Mouse (Mus musculus): ENCODE measurements around the gene Fam193a. TPM values are rescaled to one million over a fixed set of nuclear protein-coding genes. Genes with fewer than 3 reads are reported as not detected.

The Fam193a gene
- polyA plus RNA-seq, 1 experiment from 2014 or later = 17.8 TPM

DNA sequence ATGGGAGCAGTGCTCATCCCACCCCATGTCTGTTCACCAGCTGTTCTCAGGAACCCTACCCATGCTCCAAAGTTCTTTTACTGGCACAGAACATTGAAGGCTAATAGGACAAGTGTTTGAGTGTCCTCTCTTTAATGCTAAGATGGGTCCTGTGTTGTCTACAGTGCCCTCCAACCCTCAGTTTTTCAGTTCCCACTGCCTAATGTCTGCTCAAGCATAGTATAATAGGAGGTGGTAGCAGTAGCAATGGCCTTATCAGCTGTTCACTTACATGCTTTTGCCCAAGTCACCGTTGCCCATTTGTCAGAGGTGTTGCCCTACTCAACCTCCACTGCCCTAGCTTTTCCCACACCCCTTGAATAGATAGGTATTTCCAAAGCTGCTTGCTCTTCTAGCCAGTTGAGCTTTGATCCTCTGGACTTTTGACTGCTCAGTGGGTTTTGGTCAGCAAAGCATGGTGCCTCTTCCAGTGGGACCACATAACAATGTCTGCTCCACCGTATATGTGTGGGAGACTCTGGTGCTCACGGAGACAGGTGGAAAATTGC, 17.6 kb upstream of the Fam193a start:
- H3K36me3 ChIP-seq = peaks cover 84% of the 10 kb centered on the region
- H3K4me2 ChIP-seq (replicated peaks) = no peak overlapping the region
- no peaks in the 10 kb centered on the region for H3K4me1 ChIP-seq
- no peak for ATAC-seq (ENCODE audit: low FRiP score)
- H3K9me3 ChIP-seq (replicated peaks) = no peaks in the 10 kb centered on the region
- H3K4me3 ChIP-seq = no peak overlapping the region
- H3K27ac ChIP-seq = no peak overlapping the region
- H3K9ac ChIP-seq = no peak overlapping the region
- WGBS = 95% methylated on average over 3 of the region's 3 CpGs
- no peaks in the 10 kb centered on the region for H3K27me3 ChIP-seq

GRCm38 (mm10) chr5:34360261-34360660, 9.5 kb upstream of the Fam193a start:
- H3K4me2 ChIP-seq (replicated peaks) = no peak overlapping the region
- no peaks in the 10 kb centered on the region for H3K4me1 ChIP-seq
- H3K9ac ChIP-seq = no peak overlapping the region
- H3K4me3 ChIP-seq = no peak overlapping the region
- H3K27me3 ChIP-seq = no peaks in the 10 kb centered on the region
- H3K27ac ChIP-seq = no peak overlapping the region
- H3K9me3 ChIP-seq (replicated peaks) = no peaks in the 10 kb centered on the region
- ATAC-seq (ENCODE audit: low FRiP score) = no peak
- peaks cover 30% of the 10 kb centered on the region for H3K36me3 ChIP-seq
- WGBS = 91% methylated on average over 3 of the region's 3 CpGs

- H3K4me2 ChIP-seq (replicated peaks) = no peak overlapping the region
- ATAC-seq (ENCODE audit: low FRiP score) = no peak
- peaks cover 16% of the 10 kb centered on the region for H3K36me3 ChIP-seq
These were observed 6.6 kb upstream of the Fam193a start for GRCm38 (mm10) chr5:34363115-34363514.

DNA sequence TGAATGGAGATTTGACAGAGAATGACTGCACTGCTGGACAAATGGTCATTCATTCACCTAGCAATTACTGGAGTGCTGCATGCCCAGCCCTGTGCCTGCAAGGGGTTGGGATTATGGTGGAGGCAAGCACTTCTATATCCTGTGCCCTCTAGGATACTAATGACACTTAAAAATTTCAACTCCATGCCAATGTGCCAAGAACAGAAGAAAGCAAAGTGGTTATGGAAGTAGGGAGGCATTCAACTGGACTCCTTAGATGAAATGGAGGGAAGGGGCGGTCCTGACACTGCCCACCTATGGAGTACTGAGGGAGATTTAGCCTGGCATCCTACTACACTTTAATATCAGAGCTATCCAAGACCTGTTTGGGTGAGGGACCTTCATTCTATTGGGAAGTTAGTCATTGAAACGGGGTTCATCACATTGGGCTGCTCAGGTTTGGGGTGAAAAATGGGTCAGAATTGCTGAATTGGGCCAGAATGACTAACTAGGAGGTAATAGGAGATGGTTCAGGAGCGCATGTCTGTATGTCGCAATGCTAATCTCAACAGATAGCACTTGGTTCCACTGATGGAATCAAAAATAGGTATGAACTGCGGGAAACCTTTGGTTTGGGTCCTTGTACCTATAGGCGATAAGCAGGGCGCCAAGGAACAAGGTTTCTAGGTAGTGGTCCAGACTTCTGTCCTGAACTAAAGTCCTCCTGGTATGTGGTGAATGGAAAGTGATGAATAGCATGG, 1.0 kb upstream of the Fam193a start:
- no peak for ATAC-seq (ENCODE audit: low FRiP score)
- H3K4me1 ChIP-seq = peaks cover 22% of the 10 kb centered on the region
- H3K4me3 ChIP-seq = peak overlapping the region; percentile 96
- H3K4me2 ChIP-seq (replicated peaks) = peak overlapping the region; percentile 61
- peak overlapping the region; percentile 85 for H3K27ac ChIP-seq
- WGBS = 69% methylated on average over 7 of the region's 7 CpGs
- peak overlapping the region; percentile 67 for H3K9ac ChIP-seq
- no peaks in the 10 kb centered on the region for H3K27me3 ChIP-seq
- H3K36me3 ChIP-seq = no peaks in the 10 kb centered on the region
- H3K9me3 ChIP-seq (replicated peaks) = no peaks in the 10 kb centered on the region

More at GRCm38 (mm10) chr5:34363115-34363514, 6.6 kb upstream of the Fam193a start:
- Histone ChIP-seq H3K4me1 (no peaks in the 10 kb centered on the region), H3K27ac (no peak overlapping the region), H3K9ac (no peak overlapping the region), H3K9me3 (replicated peaks) (no peaks in the 10 kb centered on the region), H3K4me3 (no peak overlapping the region), H3K27me3 (no peaks in the 10 kb centered on the region)

DNA sequence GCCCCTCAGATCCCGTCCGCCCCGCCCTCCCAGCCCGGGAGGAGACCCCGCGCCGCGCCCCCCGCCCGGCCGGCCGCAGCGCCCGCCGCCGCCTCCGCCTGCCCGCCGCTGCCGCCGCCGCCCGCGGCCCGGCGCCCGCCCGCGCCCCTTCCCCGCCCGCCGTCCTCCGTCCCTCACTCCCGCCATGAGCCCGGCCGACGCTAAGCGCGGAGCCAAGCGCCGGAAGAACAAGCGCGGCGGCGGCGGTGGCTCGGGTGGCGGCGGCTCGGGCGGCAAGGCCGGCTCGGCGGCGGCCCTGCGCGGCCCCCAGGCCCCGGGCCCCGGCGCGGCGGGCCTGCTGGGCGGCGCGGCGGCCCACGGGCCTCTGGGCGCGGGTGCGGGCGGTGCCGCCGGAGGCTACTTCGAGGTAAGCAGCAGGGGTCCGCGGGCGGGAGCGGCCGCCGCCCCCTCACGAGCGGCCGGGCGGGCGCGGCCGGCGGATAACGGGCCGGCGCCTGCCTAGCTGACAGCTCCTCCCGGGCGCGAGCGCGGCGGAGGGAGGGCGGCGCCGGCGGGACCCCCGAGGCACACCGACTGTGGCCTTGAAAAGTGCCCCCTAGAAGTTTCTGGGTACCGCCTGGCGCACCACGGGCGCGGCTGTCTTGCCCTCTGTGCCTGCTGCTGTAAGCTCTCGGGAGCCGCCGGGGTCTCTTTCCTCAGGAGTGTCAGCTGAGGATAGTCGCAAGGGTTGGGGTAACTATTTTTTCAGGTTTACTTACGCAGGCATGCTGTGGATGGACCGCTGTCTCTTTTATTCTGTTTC, 490 bp downstream of the Fam193a start:
- Histone ChIP-seq H3K9ac (peak overlapping the region; percentile 93), H3K36me3 (no peaks in the 10 kb centered on the region), H3K4me3 (peak overlapping the region; percentile 96), H3K4me2 (replicated peaks) (peak overlapping the region; percentile 72), H3K4me1 (peaks cover 22% of the 10 kb centered on the region), H3K9me3 (replicated peaks) (no peaks in the 10 kb centered on the region), H3K27me3 (no peaks in the 10 kb centered on the region), H3K27ac (peak overlapping the region; percentile 85)
- ATAC-seq (ENCODE audit: low FRiP score) = no peak
- under 1% methylated on average over 49 of the region's 114 CpGs for WGBS

DNA sequence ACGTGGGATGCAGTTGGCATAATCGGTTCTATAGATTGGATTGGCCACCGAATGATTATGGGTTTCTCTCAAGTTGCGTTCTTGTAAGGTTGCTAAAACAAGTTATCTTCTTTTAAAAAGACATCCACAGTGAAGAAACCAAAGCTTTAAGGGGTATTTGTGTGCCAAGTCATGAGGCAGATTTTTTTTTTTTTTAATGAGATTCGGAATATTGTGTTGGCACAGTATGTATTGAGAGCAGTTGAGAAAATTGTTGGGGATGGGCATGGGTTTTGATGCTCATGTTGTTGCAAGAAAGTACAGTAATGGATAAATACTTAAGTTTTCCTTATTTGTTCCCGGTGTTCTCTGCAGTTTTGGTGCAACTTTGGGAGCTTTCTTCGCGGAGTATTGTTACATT, 1.1 kb downstream of the Fam193a start:
- Histone ChIP-seq H3K36me3 (no peaks in the 10 kb centered on the region), H3K27ac (no peak overlapping the region), H3K9ac (peak overlapping the region; percentile 93), H3K4me2 (replicated peaks) (peak overlapping the region; percentile 72), H3K27me3 (no peaks in the 10 kb centered on the region), H3K4me3 (peak overlapping the region; percentile 96), H3K9me3 (replicated peaks) (no peaks in the 10 kb centered on the region), H3K4me1 (peaks cover 22% of the 10 kb centered on the region)
- 37% methylated on average over 8 of the region's 8 CpGs for WGBS
- ATAC-seq (ENCODE audit: low FRiP score) = no peak

DNA sequence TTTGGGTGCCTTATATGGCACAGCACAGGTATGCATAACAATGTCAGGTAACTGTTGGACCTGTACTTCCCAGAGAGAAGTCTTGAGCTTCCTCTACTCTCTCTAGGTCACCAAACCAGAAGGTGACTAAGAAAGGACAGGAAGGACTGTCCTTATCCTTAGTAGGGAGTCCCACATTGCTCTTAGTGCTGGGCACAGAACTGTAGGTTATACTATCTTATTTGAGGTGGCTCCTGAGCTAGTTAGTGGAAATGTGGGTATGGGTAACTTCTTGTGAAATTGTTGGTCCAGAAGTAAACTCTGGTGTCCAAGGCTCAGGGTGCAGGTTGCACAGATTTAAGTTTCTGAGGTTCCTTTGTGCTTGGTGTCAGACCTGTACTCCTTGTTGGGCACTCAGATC, 2.4 kb downstream of the Fam193a start:
- H3K9ac ChIP-seq = no peak overlapping the region
- peak overlapping the region; percentile 72 for H3K4me2 ChIP-seq (replicated peaks)
- no peaks in the 10 kb centered on the region for H3K36me3 ChIP-seq
- no peak overlapping the region for H3K4me3 ChIP-seq
- ATAC-seq (ENCODE audit: low FRiP score) = no peak
- H3K9me3 ChIP-seq (replicated peaks) = no peaks in the 10 kb centered on the region
- H3K27ac ChIP-seq = no peak overlapping the region
- peaks cover 22% of the 10 kb centered on the region for H3K4me1 ChIP-seq
- H3K27me3 ChIP-seq = no peaks in the 10 kb centered on the region

GRCm38 (mm10) chr5:34372541-34372940, 2.8 kb downstream of the Fam193a start:
- Histone ChIP-seq H3K27ac (no peak overlapping the region), H3K4me1 (peaks cover 22% of the 10 kb centered on the region), H3K4me3 (no peak overlapping the region), H3K4me2 (replicated peaks) (peak overlapping the region; percentile 72; the same call in 1 of the 2 replicates), H3K27me3 (no peaks in the 10 kb centered on the region), H3K36me3 (no peaks in the 10 kb centered on the region), H3K9me3 (replicated peaks) (no peaks in the 10 kb centered on the region), H3K9ac (no peak overlapping the region)
- ATAC-seq (ENCODE audit: low FRiP score) = no peak

DNA sequence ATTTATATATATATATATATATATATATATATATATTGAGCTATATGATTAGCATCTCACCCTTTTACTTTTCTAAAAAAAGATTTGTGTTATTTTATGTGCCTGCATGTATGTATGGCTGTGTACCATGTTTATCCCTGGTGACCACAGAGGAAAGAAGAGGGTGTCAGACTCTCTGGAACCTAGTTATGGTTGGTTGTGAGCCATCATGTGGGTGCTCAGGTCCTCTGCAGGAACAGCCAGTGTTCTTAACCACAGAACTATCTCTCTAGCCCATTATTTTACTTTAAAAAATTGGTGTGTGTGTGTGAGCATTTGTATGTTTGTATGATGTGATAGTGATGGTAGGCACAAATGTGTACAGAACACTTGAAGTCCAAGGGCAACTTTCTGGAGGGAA, 9.1 kb downstream of the Fam193a start:
- Histone ChIP-seq H3K27ac (no peak overlapping the region), H3K9me3 (replicated peaks) (no peaks in the 10 kb centered on the region), H3K27me3 (no peaks in the 10 kb centered on the region), H3K4me1 (no peaks in the 10 kb centered on the region), H3K4me3 (no peak overlapping the region), H3K36me3 (no peaks in the 10 kb centered on the region), H3K4me2 (replicated peaks) (no peak overlapping the region), H3K9ac (no peak overlapping the region)
- no peak for ATAC-seq (ENCODE audit: low FRiP score)

GRCm38 (mm10) chr5:34381700-34382099, 12.0 kb downstream of the Fam193a start:
- ATAC-seq (ENCODE audit: low FRiP score) = no peak

DNA sequence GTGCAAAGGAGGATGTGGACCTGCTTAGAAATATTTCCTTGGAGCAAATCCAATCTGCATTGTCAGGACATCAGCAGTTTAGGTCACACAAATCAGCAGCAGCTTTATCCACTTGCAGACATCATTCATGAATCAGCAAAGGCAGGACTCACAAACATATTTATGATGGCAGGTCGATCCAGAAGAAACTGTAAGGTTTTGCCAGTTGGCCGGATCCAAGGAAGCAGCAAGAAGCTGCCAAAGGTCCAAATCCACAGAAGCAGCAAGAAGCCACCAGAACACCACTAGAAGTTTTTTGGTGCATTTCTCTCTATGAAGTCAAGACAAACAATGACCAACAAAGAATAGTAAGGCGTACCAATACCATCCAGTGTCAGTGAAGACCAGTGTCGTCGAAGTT, 15.9 kb downstream of the Fam193a start:
- no peak for ATAC-seq (ENCODE audit: low FRiP score)
- Histone ChIP-seq H3K36me3 (peaks cover 11% of the 10 kb centered on the region; the same call in 1 of the 2 replicates), H3K9ac (no peak overlapping the region), H3K27ac (no peak overlapping the region), H3K9me3 (replicated peaks) (peaks cover 9% of the 10 kb centered on the region; the same call in 1 of the 2 replicates), H3K4me2 (replicated peaks) (no peak overlapping the region), H3K27me3 (no peaks in the 10 kb centered on the region), H3K4me1 (no peaks in the 10 kb centered on the region), H3K4me3 (no peak overlapping the region)
- WGBS = 96% methylated on average over 5 of the region's 5 CpGs

More at GRCm38 (mm10) chr5:34381700-34382099, 12.0 kb downstream of the Fam193a start:
- no peaks in the 10 kb centered on the region for H3K4me1 ChIP-seq
- H3K4me2 ChIP-seq (replicated peaks) = no peak overlapping the region
- H3K9ac ChIP-seq = no peak overlapping the region
- peaks cover 9% of the 10 kb centered on the region; the same call in 1 of the 2 replicates for H3K9me3 ChIP-seq (replicated peaks)
- 92% methylated on average over 2 of the region's 2 CpGs for WGBS
- H3K4me3 ChIP-seq = no peak overlapping the region
- H3K27ac ChIP-seq = no peak overlapping the region
- H3K36me3 ChIP-seq = peaks cover 11% of the 10 kb centered on the region; the same call in 1 of the 2 replicates
- H3K27me3 ChIP-seq = no peaks in the 10 kb centered on the region

DNA sequence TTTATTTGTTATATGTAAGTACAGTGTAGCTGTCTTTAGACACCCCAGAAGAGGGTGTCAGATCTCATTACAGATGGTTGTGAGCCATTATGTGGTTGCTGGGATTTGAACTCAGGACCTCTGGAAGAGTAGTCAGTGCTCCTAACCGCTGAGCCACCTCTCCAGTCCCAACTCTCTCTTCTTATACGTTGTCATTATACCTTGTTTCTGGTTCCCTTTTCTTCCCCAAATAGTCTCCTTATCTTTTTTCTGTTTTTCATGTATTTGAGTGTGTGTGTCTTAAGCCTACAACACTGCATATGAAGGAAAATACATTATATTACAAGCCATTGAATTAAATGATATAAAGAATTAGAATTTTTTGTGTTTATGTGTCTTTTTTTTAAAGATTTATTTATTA, 17.0 kb downstream of the Fam193a start:
- no peaks in the 10 kb centered on the region for H3K4me1 ChIP-seq
- no peak overlapping the region for H3K27ac ChIP-seq
- 100% methylated on average over 2 of the region's 2 CpGs for WGBS
- no peak overlapping the region for H3K9ac ChIP-seq
- no peak overlapping the region for H3K4me3 ChIP-seq
- peaks cover 9% of the 10 kb centered on the region; the same call in 1 of the 2 replicates for H3K9me3 ChIP-seq (replicated peaks)
- H3K36me3 ChIP-seq = peaks cover 11% of the 10 kb centered on the region; the same call in 1 of the 2 replicates
- no peak for ATAC-seq (ENCODE audit: low FRiP score)
- H3K4me2 ChIP-seq (replicated peaks) = no peak overlapping the region
- H3K27me3 ChIP-seq = no peaks in the 10 kb centered on the region
